Mouse (Mus musculus) cerebellum, postnatal 25 days (tissue): ENCODE data around the gene Gpr75.

Experiments used
- DNase-seq, 2 experiments: peaks; one replicate each; pipeline ENCODE4 v3.0.0; 2021; ENCODE audit warnings: mixed read lengths in 2 of 2

Gene Gpr75

DNA sequence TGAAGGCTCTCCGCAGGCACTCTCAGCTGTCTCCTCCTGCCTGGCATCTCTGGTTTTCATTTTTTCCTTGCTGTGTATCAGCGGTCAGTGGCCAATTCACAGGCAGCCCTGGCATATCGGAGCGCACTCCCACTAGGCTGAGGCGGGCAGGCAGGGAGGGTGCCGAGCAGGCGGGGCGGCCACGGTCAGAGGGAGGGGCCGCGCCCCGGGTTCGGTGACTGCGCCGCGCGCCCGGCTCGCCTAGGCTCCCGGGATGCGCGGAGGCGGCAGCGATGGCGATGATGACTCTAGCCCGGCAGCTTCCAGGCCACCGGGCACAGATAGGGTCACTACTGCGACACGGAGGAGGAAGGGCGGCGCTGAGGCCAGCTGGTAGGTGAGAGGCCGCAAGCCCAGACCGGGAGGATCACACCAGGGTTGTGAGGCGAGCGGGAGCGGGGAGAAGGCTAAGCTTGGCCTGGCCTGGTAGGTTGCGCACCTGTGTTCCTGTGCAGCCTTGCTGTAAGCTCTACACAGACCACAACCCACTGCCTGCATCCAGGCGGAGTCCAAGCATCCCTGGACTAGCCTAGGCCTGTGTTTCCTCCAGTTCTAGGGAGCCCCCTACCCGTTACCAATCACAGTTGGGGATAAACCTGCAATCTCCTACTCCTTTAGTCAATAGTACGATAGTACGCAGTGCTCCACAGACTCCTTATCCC is at the start of gene Gpr75, which contains the start of gene Asb3:
Gpr75 (plus strand) TSS at position 188 of the 701 bp plus-strand sequence.
Asb3 (plus strand) TSS at position 246 of the 701 bp plus-strand sequence.
- DNase-seq = peak; percentile 92

GRCm38 (mm10) chr11:30838793-30839192 is 46.4 kb upstream of the Gpr75 start:
- no peak for DNase-seq

- DNase-seq = peak; percentile 6 to 42
Measured at GRCm38 (mm10) chr11:30844355-30844754, 40.8 kb upstream of the Gpr75 start.

GRCm38 (mm10) chr11:30872425-30872824 is 12.7 kb upstream of the Gpr75 start:
- DNase-seq = no peak

DNA sequence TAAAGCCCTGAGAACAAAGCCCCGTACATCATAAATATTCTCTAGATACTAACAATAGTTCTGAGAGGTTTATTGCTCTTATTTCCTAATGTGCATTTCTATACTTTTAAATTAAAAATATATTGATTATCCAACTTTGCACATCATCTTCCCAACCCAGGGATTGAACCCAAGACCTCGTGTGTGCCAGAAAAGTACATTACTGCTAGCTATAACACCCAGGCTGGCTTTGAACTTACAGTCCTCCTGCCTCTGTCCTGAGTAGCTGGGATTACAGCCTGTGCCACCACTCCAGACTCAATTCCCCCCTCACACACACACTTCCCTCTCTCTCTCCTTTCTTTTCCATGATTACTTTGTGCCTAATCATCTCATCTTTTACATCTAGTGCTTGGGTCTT is 3.0 kb downstream of the Gpr75 start:
- DNase-seq = no peak

DNA sequence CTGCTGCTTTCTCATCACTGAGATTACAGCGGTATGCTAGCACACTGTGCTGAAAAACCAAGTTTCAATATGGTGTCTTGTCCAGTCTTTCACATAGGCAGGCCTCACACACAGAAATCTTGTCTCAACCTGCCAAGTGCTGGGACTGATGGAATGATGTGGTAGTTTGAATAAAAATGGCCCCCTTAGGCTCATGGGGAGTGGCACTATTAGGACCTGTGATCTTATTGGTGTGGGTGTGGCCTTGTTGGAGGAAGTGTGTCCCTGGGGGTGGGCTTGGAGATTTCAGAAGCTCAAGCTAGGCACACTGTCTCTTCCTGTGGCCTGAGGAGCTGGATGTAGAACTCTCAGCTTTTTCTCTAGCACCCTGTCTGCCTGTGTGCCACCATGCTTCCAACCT is 11.0 kb downstream of the Gpr75 start:
- no peak for DNase-seq

- DNase-seq = no peak
Measured at GRCm38 (mm10) chr11:30899312-30899711, 14.2 kb downstream of the Gpr75 start.

DNA sequence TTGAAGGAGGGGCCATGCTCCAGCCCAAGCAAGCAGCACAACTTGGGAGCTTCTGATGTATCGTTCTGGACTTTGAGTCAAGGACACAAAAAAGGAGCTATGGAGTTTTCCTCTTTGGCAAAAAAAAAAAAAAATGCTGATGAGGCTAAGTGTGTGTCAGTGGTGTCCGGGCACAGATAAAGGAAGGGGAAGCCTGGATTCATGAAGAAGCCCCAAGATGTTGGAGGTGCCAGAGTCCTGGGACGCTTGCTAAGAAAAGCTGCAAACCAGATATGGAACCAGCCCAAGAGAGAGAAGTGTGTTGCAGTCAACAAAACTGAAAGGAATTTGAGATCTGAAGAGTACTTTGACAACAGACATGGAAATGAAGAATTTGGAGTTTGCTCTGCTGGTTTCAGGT is 27.2 kb downstream of the Gpr75 start:
- DNase-seq = no peak

DNA sequence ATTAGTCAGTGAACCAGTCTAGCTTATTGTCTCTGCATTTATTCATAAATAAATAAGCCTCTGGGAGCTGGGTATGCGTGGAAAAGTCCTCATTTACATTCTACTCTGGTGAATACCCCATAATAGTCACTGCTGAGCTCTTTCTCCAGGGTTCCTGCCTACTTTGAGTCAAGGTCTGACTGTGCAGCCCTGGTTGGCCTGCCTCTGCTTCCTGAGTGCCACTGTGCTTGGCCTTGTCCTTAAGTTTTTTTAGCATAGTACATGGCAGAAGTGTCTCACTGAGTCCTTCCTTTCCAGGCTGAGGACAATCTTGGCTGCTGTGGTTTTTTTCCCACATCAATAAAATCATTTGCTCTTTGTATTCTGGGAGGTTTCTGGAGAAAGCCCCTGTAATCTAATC is 35.5 kb downstream of the Gpr75 start:
- no peak for DNase-seq

- DNase-seq = no peak
Measured at GRCm38 (mm10) chr11:30923283-30923682, 38.1 kb downstream of the Gpr75 start.

- no peak for DNase-seq
Measured at GRCm38 (mm10) chr11:30928079-30928478, 42.9 kb downstream of the Gpr75 start.

DNA sequence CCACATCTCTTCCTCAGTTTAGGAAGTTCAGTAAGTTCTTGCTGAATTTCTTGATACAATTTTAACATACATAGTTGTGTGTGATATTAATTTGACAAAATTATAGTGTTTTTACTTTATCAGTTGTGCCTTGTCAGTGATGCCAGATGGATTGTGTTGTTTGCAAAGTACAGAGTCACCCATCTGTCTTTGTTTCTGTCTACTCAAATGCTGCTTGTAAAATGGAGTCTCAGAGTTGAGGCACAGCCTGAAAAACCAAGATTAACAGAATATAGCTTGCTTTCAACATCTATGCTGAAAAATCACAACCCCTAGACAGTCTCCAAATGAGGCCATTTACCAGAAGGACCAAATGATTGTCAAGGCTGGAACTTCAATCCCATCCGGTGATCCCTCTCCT is 43.3 kb downstream of the Gpr75 start:
- DNase-seq = no peak
